Mouse (Mus musculus) ES-E14 (cell line): Measurements from ENCODE around the gene Ednra. TPM values are rescaled to one million over a fixed set of nuclear protein-coding genes. Genes with fewer than 3 reads are reported as not detected.
"Not testable (repeated sequence)": the region's sequence is repeated elsewhere in the genome, so short reads cannot be mapped to it uniquely, and the experiment has no call there.

Experiments
- DNase-seq: peaks from one replicate; pipeline ENCODE4 v3.0.0-alpha.2; 2013; ENCODE audit warnings: low read depth, low spot score
- H3K27ac ChIP-seq: 2 replicates; pipeline ENCODE4 v1.5.1; 2012; ENCODE audit warnings: low read depth, mild to moderate bottlenecking, low read length, moderate library complexity, mixed read lengths; ENCODE audit not compliant: poor library complexity, insufficient read depth, severe bottlenecking
- H3K36me3 ChIP-seq: 2 replicates; pipeline ENCODE4 v1.6.1; 2012; ENCODE audit warnings: mild to moderate bottlenecking, low read length, moderate library complexity, mixed read lengths; ENCODE audit not compliant: control insufficient read depth, poor library complexity, insufficient read depth, severe bottlenecking
- H3K4me1 ChIP-seq, 2 experiments: fragments of 150-350 bp in 1 of 2; sonication (generic) in 1 of 2; 2 replicates each; pipeline ENCODE4 v1.6.1; 2012; ENCODE audit warnings: low read length in 2 of 2, mild to moderate bottlenecking in 1 of 2, mixed read lengths in 1 of 2; ENCODE audit not compliant: control insufficient read depth in 2 of 2, insufficient read depth in 2 of 2, poor library complexity in 1 of 2
- H3K4me3 ChIP-seq, 2 experiments: fragments of 150-350 bp in 1 of 2; sonication (generic) in 1 of 2; 2 replicates each; pipeline ENCODE4 v1.5.1; 2012; ENCODE audit warnings: low read length in 2 of 2, low read depth in 1 of 2, mild to moderate bottlenecking in 1 of 2, mixed read lengths in 1 of 2; ENCODE audit not compliant: insufficient read depth in 1 of 2, poor library complexity in 1 of 2, severe bottlenecking in 1 of 2
- H3K9ac ChIP-seq: 2 replicates; pipeline ENCODE4 v1.6.1; 2012; ENCODE audit warnings: low read depth, mild to moderate bottlenecking, low read length, mixed read lengths; ENCODE audit not compliant: poor library complexity, insufficient read depth, severe bottlenecking
- H3K9me3 ChIP-seq: fragments of 150-350 bp; sonication (generic); 2 replicates; pipeline ENCODE4 v1.6.1; 2012; ENCODE audit warnings: low read depth, mild to moderate bottlenecking, low read length; ENCODE audit not compliant: control insufficient read depth, insufficient read depth
- CHD2 ChIP-seq: IDR thresholded peaks from 2 replicates; pipeline ENCODE4 v1.6.1; 2014; ENCODE audit warnings: mild to moderate bottlenecking, low read depth, low read length, inconsistent platforms
- HCFC1 ChIP-seq: IDR thresholded peaks from 2 replicates; pipeline ENCODE4 v1.6.1; 2012; ENCODE audit warnings: low read length, inconsistent platforms, borderline replicate concordance; ENCODE audit not compliant: insufficient read depth
- MAFK ChIP-seq: IDR thresholded peaks from 2 replicates; pipeline ENCODE4 v1.6.1; 2014; ENCODE audit warnings: mild to moderate bottlenecking, low read depth, low read length, inconsistent platforms; ENCODE audit not compliant: insufficient read depth
- ZC3H11A ChIP-seq: IDR thresholded peaks from 2 replicates; pipeline ENCODE4 v1.6.1; 2012; ENCODE audit warnings: low read depth, mild to moderate bottlenecking, inconsistent platforms, low read length, borderline replicate concordance
- ZNF384 ChIP-seq: IDR thresholded peaks from 2 replicates; pipeline ENCODE4 v1.6.1; 2012; ENCODE audit warnings: low read depth, low read length, inconsistent platforms
- in situ Hi-C, 2 experiments: fragments of 600-800 bp; cut with MboI; formaldehyde crosslinking; loops; one replicate each; pipeline ENCODE4 v1.15.1; 2025; ENCODE audit warnings: low sequenced_read_pairs in 2 of 2, inconsistent platforms in 1 of 2; ENCODE audit not compliant: unreplicated experiment in 2 of 2
- total RNA-seq: library from RNA; depleted of rRNA; stranded (reverse); fragments of 300-350 nt; gene quantifications from 2 replicates; pipeline ENCODE4 v1.2.3, GENCODE M21; 2012

Gene Ednra
- total RNA-seq, 1 experiment = 0.40 TPM

DNA sequence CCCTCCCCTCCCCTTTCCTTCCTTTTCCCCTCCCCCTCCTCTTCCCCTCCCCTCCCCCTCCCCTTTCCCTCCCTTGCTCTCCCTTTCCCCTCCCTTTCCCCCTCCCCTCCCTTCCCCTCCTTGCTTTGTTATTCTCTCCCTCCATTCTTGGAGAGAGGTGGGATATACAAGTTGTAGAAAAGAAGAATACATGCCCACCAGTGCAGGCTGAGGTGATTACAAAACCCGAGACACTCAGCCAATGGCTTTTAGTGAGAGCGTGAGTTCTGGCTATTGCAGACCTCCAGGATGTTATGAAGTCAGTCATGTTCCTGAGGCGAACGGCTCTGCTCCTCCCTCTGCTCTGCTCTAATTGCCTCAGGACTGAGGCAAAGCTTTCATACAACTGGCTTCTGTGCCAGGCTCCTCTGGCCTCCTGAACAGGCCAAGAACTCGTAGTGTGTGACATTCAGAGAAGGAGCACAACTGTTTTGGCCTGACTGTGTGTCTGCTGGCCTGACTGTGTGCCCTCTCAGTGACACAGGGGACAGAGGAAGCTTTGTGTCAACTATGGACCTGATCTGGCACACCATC is 28.7 kb downstream of the Ednra start:
- in situ Hi-C loops = no loop called here

DNA sequence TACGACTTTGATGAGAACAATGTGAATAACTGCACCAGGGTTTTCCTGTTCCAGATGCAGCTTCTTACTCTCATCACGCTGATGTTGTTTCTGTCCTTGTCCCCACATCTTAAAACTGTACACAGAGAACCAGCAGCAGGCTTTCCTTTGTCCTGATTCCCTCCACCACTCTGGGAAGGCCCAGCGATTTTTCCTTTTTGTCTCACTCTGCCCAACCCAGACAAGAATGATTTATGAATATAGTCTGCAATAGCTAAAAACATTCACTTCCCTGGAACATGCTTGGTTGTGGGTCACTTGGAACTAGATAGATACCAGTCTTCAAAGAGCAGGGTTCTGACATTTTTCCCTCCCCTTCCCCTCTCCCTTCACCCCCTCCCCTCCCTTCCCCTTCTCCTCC is 29.2 kb downstream of the Ednra start:
- no peak for TF ChIP-seq CHD2
- TF ChIP-seq MAFK = no peak
- no peak for TF ChIP-seq ZNF384
- TF ChIP-seq ZC3H11A = no peak
- TF ChIP-seq HCFC1 = no peak
- no peak overlapping the region for H3K4me3 ChIP-seq
- no peak overlapping the region for H3K27ac ChIP-seq
- DNase-seq = no peak
- H3K4me1 ChIP-seq = no peaks in the 10 kb centered on the region
- in situ Hi-C loops = no loop called here
- H3K36me3 ChIP-seq = no peaks in the 10 kb centered on the region
- H3K9me3 ChIP-seq = no peaks in the 10 kb centered on the region
- no peak overlapping the region for H3K9ac ChIP-seq

More for the DNA sequence above, 28.7 kb downstream of the Ednra start:
- no peak overlapping the region for H3K9ac ChIP-seq
- no peaks in the 10 kb centered on the region for H3K4me1 ChIP-seq
- no peak overlapping the region for H3K4me3 ChIP-seq
- H3K36me3 ChIP-seq = no peaks in the 10 kb centered on the region
- H3K9me3 ChIP-seq = no peaks in the 10 kb centered on the region
- H3K27ac ChIP-seq = no peak overlapping the region
- no peak for TF ChIP-seq ZNF384
- no peak for TF ChIP-seq CHD2
- no peak for TF ChIP-seq HCFC1
- TF ChIP-seq ZC3H11A = no peak
- TF ChIP-seq MAFK = no peak
- DNase-seq = no peak

DNA sequence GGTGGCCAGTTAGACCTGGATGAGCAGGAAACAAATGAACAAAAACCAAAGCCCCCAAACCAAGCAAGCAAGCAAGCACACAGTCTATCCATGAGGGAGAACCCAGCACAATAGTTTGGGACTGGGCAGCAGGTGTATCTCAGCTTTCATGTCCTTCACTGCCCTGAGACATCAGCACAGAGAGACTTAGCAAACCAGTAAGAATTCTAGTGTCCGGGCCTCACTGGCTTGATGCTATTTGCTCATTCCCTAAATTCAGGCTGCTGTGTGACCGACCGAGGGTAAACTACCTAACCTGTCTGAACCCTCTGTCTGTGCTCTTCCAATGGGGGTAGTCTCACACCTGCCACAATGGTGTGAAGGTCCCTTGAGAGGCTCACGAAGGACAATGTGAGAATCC is 29.7 kb downstream of the Ednra start:
- H3K27ac ChIP-seq = no peak overlapping the region

DNA sequence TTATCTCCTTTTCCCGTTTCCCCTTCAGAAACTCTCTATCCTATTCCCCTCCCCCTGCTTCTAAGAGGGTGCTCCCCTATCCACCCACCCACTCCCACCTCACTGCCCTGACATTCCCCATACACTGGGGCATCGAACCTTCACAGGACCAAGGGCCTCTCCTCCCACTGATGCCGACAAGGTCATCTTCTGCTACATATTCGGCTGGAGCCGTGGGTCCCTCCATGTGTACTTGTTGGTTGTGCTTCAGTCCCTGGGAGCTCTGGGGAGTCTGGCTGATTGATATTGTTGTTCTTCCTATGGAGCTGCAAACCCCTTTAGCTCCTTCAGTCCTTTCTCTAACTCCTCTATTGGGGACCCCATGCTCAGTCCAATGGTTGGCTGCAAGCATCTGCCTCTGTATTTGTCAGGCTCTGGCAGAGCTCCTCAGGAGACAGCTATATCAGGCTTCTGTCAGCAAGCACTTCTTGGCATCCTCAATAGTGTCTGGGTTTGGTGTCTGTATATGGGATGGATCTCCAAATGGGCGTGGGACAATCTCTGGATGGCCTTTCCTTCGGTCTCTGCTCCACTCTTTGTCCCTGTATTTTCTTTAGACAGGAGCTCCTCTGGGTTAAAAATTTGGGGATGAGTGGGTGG is 34.7 kb downstream of the Ednra start:
- DNase-seq, in situ Hi-C loops, H3K36me3 ChIP-seq, H3K9me3 ChIP-seq, H3K9ac ChIP-seq, H3K4me3 ChIP-seq, H3K4me1 ChIP-seq, H3K27ac ChIP-seq: not testable (repeated sequence)

More for the DNA sequence above, 29.7 kb downstream of the Ednra start:
- Histone ChIP-seq H3K36me3 (no peaks in the 10 kb centered on the region), H3K4me1 (no peaks in the 10 kb centered on the region), H3K4me3 (no peak overlapping the region), H3K9ac (no peak overlapping the region), H3K9me3 (no peaks in the 10 kb centered on the region)
- no peak for DNase-seq
- in situ Hi-C loops = no loop called here
- TF ChIP-seq ZNF384 (no peak), HCFC1 (no peak), ZC3H11A (no peak), CHD2 (no peak), MAFK (no peak)

DNA sequence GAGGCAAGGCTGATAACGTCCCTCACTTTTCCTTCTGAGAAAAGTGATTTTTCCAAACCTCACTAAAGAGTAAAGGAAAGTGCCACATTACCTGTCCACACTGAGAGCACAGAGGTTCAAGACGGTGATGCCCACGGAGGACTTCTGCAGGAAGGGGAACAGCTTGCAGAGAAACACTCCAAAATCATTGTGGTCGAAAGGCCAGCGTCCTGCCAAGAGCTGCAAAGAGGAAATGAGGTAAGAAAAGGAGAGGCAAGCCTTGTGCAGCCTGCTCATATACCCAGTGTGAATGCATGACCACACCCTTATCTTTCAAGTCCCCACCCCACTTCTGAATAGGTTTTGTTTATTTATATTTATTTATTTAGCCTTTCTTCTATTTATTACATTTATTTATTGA is 35.3 kb downstream of the Ednra start:
- in situ Hi-C loops = no loop called here
- no peak for TF ChIP-seq MAFK
- TF ChIP-seq CHD2 = no peak

More for the DNA sequence above, 35.3 kb downstream of the Ednra start:
- Histone ChIP-seq H3K36me3 (no peaks in the 10 kb centered on the region), H3K27ac (no peak overlapping the region), H3K9me3 (no peaks in the 10 kb centered on the region), H3K4me3 (no peak overlapping the region), H3K9ac (no peak overlapping the region), H3K4me1 (no peaks in the 10 kb centered on the region; a peak in 1 of 4 replicates)
- DNase-seq = no peak
